Mouse (Mus musculus) urinary bladder, postnatal 4 days (tissue): ENCODE data around the gene C1ql1.
"Not testable (repeated sequence)": the region's sequence is repeated elsewhere in the genome, so short reads cannot be mapped to it uniquely, and the experiment has no call there.

Experiments
- DNase-seq, 2 experiments: peaks; one replicate each; pipeline ENCODE4 v3.0.0; 2021 to 2022; ENCODE audit warnings: low spot score in 2 of 2

C1ql1 gene

DNA sequence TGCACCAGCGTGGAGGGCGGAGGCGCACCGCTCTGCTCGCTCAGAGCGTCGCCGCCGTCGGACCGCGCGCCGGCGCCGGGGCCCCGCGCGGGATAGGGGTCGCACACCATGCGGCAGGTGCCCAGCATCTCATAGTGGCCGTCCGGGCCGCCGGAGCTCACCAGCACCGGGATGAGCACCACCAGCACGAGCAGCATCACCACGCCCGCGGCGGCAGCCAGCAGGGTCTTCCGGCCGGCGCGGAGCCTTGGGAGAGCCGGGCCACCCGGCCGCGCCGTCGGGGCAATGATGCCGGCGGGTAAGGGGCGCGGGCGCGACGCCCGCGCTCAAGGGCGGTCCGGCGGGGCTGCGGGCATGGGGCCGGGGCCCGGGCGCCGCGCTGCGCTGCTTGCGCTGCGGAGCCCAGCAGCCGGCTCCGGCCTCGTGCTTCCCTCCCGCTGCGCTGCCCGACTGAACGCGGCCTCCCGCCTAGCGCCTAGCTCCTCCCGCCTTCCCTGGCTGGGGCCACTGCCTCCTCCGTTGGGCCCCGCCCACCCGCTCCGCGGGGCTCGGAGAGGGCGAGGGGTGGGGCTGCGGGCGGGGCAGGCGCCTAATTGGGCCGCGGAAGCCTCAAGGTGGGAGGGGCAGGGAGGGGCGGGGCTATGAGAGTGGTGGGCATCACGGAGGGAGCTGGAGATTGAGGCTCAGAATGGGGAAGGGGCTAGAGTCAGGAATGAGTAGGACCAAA, at the start of gene C1ql1:
TSS of gene C1ql1 (minus strand) at position 424 of the 727 bp plus-strand sequence.
- peak; percentile 82 to 85 for DNase-seq

DNA sequence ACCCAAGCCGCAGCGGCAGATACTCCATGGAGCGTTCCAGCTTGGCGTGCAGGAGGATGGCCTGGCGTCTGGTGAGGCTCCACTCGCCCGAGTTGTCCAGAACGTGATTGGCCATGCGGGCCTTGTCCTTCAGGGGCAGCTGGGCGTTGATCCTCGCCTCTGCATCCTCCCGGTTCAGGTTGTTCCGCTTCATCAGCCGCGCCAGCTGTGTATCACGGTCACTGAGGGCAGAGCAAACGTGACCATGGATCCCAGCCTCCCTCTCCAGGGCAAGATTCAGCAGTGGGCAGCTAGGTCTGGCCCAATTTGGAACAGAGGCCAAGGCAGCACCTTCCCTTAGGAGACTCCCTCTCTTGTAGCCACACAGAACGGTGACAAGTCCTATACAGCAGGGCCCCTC, 48.5 kb upstream of the C1ql1 start:
- DNase-seq: no peak

GRCm38 (mm10) chr11:102993420-102994029, 47.0 kb upstream of the C1ql1 start:
- no peak for DNase-seq

- peak; percentile 61 to 82 for DNase-seq
Measured at GRCm38 (mm10) chr11:102992940-102993339, 46.5 kb upstream of the C1ql1 start.

GRCm38 (mm10) chr11:102991681-102992080, 45.2 kb upstream of the C1ql1 start:
- no peak for DNase-seq

DNA sequence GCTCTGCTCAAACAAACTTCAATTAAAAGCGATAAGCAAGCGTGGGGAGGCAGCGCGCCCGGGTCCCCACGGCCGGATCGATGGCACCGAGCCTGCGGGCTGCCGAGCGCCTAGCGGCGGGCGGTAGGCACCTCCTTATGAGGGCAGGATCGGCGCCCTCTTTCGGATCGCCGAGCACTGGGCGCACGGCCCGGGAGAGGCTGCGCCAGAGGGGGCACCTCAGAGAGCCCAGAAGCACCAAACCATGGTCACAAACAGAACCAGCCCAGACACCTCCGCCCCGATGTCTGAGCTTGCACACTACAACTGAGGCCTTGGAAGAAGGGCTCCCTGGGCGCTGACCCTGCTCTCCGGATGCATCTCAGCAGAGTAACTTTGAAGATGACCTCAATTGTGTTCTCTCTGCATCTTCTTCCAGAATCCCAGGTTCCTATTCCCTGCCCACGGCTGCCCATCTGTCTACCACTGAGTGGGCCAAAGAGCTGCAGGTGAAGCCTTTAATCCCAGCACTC, 43.7 kb upstream of the C1ql1 start:
- DNase-seq: no peak

DNA sequence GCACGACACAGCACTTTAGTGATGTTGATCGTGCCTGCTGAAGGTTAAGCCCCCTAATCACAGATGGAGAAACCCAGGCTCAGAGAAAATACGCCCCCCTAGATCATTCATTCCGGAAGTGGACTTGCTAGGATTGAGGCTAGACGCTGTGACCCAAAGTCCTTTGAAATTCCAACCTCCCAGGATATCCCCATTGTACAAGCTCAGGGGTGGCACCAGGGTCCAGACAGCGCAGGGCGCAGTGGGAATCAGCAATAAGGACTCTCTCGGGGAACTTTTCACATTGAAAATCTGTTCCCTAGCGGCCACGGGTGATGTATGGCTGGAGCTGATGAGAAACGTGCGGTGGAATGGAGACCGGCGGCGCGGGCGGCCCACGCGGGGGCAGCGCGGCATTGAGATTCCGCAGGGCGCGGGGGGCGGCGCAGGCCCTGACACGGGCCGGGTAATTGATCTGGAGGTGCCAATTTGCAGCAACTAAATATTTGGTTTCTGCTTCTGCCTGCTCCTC, 43.2 kb upstream of the C1ql1 start:
- DNase-seq: no peak

DNA sequence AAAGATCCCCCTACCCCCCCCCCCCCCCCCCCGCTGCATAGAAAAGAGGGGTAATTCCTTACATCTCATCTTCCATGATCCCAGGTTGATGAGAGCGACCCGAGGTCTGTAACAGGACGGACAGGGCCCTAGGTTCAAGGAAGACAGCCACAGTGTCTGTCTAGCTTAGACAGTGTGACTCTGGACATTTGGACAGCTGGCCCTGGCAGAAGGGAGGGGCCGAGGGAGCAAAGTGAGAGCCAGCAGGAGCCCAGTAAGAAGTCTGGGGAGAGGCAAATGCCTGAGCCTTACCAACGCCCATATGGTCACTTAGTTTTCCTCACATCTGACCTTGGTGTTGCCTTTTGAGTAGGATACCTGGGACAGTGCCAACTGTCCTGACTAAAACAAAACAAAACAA, 38.7 kb upstream of the C1ql1 start:
- no peak for DNase-seq

- no peak for DNase-seq
Measured at GRCm38 (mm10) chr11:102984615-102985014, 38.1 kb upstream of the C1ql1 start.

DNA sequence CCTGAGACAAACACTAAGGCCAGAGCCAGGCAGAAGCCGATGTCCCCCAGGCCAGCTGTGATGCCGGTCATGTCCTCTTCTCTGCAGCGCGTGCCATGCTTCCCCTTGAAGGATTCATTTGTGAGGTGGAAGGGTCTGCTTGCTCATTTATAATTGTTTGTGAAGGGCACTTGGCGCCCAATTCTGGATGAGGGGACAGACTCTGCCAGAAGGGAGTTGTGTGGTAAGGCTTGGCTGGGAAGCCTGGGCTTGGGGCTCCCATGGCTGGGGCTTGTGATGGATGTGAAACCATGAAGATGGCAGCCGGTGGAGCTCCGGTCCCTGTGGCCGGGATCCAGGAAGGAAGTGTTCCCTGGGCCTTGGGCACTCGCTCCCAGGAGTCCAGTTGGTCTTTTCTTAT, 37.6 kb upstream of the C1ql1 start:
- DNase-seq: no peak

DNA sequence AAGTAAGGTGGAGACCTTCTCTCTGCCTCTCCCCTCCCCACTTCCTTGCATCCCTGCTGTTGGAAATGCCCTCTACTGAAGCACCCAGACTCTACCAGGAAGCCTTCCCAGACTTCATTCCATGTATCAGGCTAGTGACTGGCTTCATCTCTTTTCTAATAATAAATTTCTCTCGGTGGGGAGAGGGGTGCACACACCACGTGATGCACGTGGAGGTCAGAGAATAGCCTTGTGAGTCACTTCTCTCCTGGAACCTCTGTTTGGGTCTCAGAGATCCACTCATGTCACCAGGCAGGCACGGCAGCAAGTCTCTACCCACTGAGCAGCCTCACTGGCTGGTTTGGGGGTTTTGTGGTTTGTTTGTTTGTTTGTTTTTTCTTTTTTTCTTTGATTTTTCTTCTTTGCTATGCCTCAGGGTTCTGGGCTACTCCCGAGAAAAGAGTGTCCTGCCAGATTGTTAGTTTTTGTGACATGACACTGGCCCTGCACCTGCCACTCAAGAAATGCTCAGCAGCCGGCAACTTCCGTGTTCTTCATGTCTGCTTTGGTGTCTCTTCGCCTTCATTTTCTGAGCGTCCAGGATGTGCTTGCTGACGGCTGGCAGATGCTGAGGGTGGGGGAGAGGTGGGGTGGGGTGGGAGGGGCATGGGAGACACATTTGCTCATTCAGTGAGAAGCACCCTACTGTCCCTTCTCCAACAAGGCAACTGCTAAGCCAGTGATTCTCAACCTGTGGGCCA, 34.8 kb upstream of the C1ql1 start:
- DNase-seq: no peak

GRCm38 (mm10) chr11:102978052-102978666, 31.7 kb upstream of the C1ql1 start:
- no peak for DNase-seq

GRCm38 (mm10) chr11:102975966-102976365, 29.5 kb upstream of the C1ql1 start:
- DNase-seq: not testable (repeated sequence)

DNA sequence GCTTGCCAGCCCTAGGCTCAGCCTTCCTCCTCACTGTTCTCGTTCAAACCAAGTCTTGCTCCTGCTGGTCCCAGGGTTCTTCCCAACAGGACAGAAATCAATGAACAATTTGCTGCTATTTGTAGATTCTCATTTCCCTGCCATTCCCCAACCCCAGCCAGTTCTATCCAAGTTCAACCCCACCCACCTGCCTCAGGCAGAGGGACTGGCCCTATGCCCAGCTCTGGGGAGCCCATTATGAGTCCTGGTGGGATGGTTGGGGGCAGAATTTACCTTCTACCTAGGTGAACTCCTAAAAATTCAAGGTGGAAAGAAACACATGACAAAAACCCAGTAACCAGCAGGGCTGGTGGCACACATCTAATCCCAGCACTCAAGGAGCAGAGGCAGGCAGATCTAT, 25.8 kb upstream of the C1ql1 start:
- no peak for DNase-seq

GRCm38 (mm10) chr11:102971604-102972003, 25.1 kb upstream of the C1ql1 start:
- no peak for DNase-seq

- no peak for DNase-seq
Measured at GRCm38 (mm10) chr11:102964547-102965091, 18.1 kb upstream of the C1ql1 start.

DNA sequence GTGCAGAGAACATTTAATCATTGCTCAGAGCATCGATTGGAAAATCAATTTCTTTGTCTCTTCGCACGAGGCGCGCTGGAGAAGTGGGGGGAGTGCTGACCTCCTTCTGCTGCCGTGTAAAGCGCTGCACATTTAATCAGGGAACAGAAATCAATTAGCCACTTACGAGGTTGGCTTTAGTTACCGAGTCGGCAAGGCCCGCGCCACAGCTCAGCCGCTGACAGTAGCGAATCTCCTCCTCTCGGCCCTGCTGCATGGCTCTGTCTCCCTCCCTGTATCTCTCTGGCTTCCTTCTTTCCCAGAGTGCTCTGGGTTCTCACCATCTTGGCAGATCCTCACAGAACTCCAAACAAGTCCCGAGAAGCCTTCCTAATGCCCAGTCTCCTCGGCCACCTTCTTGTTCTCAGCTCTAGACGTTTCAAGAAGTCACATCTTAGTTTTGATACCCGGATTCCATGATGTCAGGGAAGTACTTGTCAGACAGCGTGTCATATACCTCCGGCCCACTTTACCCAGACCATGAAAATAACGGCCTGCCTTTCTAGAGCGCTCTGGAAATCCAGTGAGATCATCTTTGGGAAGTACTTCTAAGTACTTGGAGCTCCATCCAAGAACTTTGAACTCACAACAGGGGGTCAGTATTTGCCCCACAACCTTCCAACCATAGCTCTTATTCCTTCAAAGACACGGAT, 17.5 kb upstream of the C1ql1 start:
- DNase-seq: no peak

- DNase-seq: no peak
Measured at GRCm38 (mm10) chr11:102963246-102963854, 16.9 kb upstream of the C1ql1 start.

DNA sequence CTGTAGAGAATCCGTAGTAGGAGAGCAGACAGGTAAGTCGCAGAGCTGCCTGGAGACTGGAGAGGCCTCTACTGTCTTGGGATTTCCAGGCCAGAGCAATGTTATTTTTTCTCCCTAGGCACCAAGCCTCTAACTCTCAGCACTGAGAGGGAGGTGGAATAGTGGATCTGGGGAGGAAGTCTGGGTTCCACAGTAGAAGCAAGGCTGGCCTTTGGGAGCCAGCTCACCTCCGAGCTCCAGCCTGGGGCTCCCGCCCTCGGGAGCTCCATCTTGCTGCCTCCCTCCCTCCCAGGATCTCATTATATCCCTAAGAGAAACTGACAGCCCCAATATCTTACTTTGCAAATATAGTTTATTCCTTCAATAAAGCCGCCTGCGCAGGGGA, 16.4 kb upstream of the C1ql1 start:
- no peak for DNase-seq

DNA sequence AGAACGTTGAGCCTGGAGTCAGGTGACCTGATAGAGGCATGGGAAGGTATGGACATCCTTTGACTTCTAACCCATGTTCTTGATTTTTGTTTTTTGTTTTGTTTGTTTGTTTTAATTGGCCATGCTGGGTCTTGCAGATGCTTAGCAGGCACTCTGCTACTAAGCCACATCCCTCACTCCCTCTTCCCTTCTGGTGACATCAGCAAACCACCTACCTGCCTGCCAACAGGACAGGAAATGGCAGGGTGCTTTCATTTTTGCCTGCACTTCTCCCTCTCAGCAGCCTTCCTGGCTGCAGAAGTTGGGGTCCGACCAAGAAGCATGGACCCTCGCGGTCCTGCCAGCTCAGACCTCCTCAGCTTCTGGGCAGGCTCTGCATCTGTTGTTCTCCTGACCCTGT, 14.6 kb upstream of the C1ql1 start:
- DNase-seq: no peak

DNA sequence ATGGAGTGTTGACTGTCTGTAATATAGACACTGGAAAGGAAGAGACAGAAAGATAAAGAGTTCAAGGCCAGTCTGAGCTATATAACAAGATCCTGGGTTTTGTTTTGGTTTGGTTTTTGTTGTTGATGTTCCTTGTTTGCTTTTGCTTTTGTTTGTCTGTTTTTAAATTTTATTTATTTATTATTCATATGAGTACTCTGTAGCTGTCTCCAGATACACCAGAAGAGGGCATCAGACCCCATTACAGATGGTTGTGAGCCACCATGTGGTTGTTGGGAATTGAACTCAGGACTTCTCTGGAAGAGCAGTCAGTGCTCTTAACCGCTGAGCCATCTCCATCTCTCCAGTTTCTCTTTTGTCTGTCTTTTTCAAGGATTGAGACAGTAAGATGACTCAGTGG, 12.4 kb upstream of the C1ql1 start:
- no peak for DNase-seq
